Mouse (Mus musculus) embryonic facial prominence, embryonic 12.5 days (tissue): ENCODE measurements at regions not wholly inside any gene's neighbourhood (a gene's known extent, or its start where the extent isn't known, plus 50 kb on each side); places are given as distances from the start of the nearest gene placed in this dataset.

Source experiments
- ATAC-seq: fragments of 200-750 bp; cut with Nextera tagmentation; 2 replicates; pipeline ENCODE4 v1.8.0; 2017; ENCODE audit not compliant: insufficient number of reproducible peaks, insufficient read depth, low FRiP score, low TSS enrichment
- H3K27ac ChIP-seq: fragments of 300-500 bp; sonication (generic); 2 replicates; pipeline ENCODE4 v1.5.1; 2016; ENCODE audit warnings: mild to moderate bottlenecking
- H3K27me3 ChIP-seq: fragments of 300-500 bp; sonication (generic); 2 replicates; pipeline ENCODE4 v1.6.1; 2016; ENCODE audit warnings: mild to moderate bottlenecking, moderate library complexity
- H3K36me3 ChIP-seq: fragments of 300-500 bp; sonication (generic); 2 replicates; pipeline ENCODE4 v1.6.1; 2016; ENCODE audit warnings: mild to moderate bottlenecking
- H3K4me1 ChIP-seq: fragments of 300-500 bp; sonication (generic); 2 replicates; pipeline ENCODE4 v1.6.1; 2016
- H3K4me2 ChIP-seq: fragments of 300-500 bp; sonication (generic); replicated peaks from 2 replicates; pipeline ENCODE4 v1.6.1; 2016; ENCODE audit warnings: mild to moderate bottlenecking, moderate library complexity
- H3K4me3 ChIP-seq: fragments of 300-500 bp; sonication (generic); 2 replicates; pipeline ENCODE4 v1.5.1; 2016; ENCODE audit warnings: mild to moderate bottlenecking
- H3K9ac ChIP-seq: fragments of 300-500 bp; sonication (generic); 2 replicates; pipeline ENCODE4 v1.6.1; 2016; ENCODE audit warnings: mild to moderate bottlenecking, moderate library complexity
- H3K9me3 ChIP-seq: fragments of 300-500 bp; sonication (generic); 2 replicates; pipeline ENCODE4 v1.6.1; 2016; ENCODE audit warnings: mild to moderate bottlenecking, moderate library complexity
- WGBS: fragments of 180-500 bp; shearing (Covaris S2); methylation state at CpG from one replicate; pipeline ENCODE4 v1.1.7; 2016; 5-methylcytosine and 5-hydroxymethylcytosine counted together

GRCm38 (mm10) chr4:31648631-31649368, 315.1 kb upstream of the Map3k7 start:
- Histone ChIP-seq H3K27me3 (no peaks in the 10 kb centered on the region), H3K9me3 (no peaks in the 10 kb centered on the region), H3K4me3 (no peak overlapping the region), H3K27ac (no peak overlapping the region), H3K4me1 (no peaks in the 10 kb centered on the region), H3K36me3 (no peaks in the 10 kb centered on the region), H3K4me2 (no peak overlapping the region), H3K9ac (no peak overlapping the region)
- 84% methylated on average over 8 of the region's 8 CpGs for WGBS
- ATAC-seq, result no peak

- Histone ChIP-seq H3K4me1 (no peaks in the 10 kb centered on the region), H3K27ac (no peak overlapping the region), H3K4me3 (no peak overlapping the region), H3K9me3 (no peaks in the 10 kb centered on the region), H3K4me2 (no peak overlapping the region), H3K9ac (no peak overlapping the region), H3K36me3 (no peaks in the 10 kb centered on the region), H3K27me3 (no peaks in the 10 kb centered on the region)
- 73% methylated on average over 11 of the region's 11 CpGs for WGBS
- no peak for ATAC-seq
Measured at GRCm38 (mm10) chr4:31655364-31656106, 308.4 kb upstream of the Map3k7 start.

- no peak overlapping the region for H3K4me3 ChIP-seq
- no peak overlapping the region for H3K9ac ChIP-seq
- H3K27ac ChIP-seq, result no peak overlapping the region
- no peak overlapping the region for H3K4me2 ChIP-seq
- H3K9me3 ChIP-seq, result no peaks in the 10 kb centered on the region
- WGBS, result 92% methylated on average over 8 of the region's 8 CpGs
- no peaks in the 10 kb centered on the region for H3K36me3 ChIP-seq
- H3K27me3 ChIP-seq, result no peaks in the 10 kb centered on the region
- H3K4me1 ChIP-seq, result no peaks in the 10 kb centered on the region
- no peak for ATAC-seq
Measured at GRCm38 (mm10) chr4:31656111-31656510, 307.8 kb upstream of the Map3k7 start.

GRCm38 (mm10) chr4:31658820-31659219, 305.1 kb upstream of the Map3k7 start:
- no peaks in the 10 kb centered on the region for H3K4me1 ChIP-seq
- H3K4me2 ChIP-seq, result no peak overlapping the region
- no peaks in the 10 kb centered on the region for H3K27me3 ChIP-seq
- H3K4me3 ChIP-seq, result no peak overlapping the region
- no peaks in the 10 kb centered on the region for H3K9me3 ChIP-seq
- no peak overlapping the region for H3K27ac ChIP-seq
- WGBS, result 72% methylated on average over 5 of the region's 5 CpGs
- no peaks in the 10 kb centered on the region for H3K36me3 ChIP-seq
- ATAC-seq, result no peak
- no peak overlapping the region for H3K9ac ChIP-seq

GRCm38 (mm10) chr4:31660896-31661295, 303.0 kb upstream of the Map3k7 start:
- Histone ChIP-seq H3K4me2 (no peak overlapping the region), H3K9ac (no peak overlapping the region), H3K27me3 (no peaks in the 10 kb centered on the region), H3K4me3 (no peak overlapping the region), H3K4me1 (no peaks in the 10 kb centered on the region), H3K27ac (no peak overlapping the region), H3K9me3 (no peaks in the 10 kb centered on the region), H3K36me3 (no peaks in the 10 kb centered on the region)
- WGBS, result 21% methylated on average over 4 of the region's 4 CpGs
- no peak for ATAC-seq

GRCm38 (mm10) chr4:31671530-31672170, 292.2 kb upstream of the Map3k7 start:
- Histone ChIP-seq H3K27ac (no peak overlapping the region), H3K4me1 (no peaks in the 10 kb centered on the region), H3K36me3 (no peaks in the 10 kb centered on the region), H3K9ac (no peak overlapping the region), H3K4me3 (no peak overlapping the region), H3K27me3 (no peaks in the 10 kb centered on the region), H3K9me3 (no peaks in the 10 kb centered on the region), H3K4me2 (no peak overlapping the region)
- no peak for ATAC-seq
- 72% methylated on average over 6 of the region's 6 CpGs for WGBS

- Histone ChIP-seq H3K27ac (no peak overlapping the region), H3K9ac (no peak overlapping the region), H3K9me3 (no peaks in the 10 kb centered on the region), H3K36me3 (no peaks in the 10 kb centered on the region), H3K4me1 (no peaks in the 10 kb centered on the region), H3K4me3 (no peak overlapping the region), H3K27me3 (no peaks in the 10 kb centered on the region), H3K4me2 (no peak overlapping the region)
- WGBS, result 77% methylated on average over 9 of the region's 9 CpGs
- ATAC-seq, result no peak
Measured at GRCm38 (mm10) chr4:31672171-31672841, 291.6 kb upstream of the Map3k7 start.

DNA sequence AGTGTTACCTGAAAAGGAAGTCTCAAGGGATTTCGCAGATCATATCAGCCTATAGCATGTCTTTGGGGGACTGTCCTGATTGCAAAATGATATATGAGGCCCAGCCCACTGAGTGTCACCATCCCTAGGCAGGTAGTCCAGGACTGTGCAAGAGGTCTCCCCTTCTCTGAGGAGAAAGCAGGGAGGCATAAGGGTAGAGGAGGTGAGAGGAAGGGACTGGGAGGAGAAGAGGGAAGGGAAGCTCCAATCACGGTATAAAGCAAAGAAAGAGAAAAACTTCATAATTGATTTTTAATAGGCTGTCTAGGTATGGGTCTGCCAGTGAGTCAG, 291.1 kb upstream of the Map3k7 start:
- Histone ChIP-seq H3K4me3 (no peak overlapping the region), H3K9ac (no peak overlapping the region), H3K9me3 (no peaks in the 10 kb centered on the region), H3K4me1 (no peaks in the 10 kb centered on the region), H3K36me3 (no peaks in the 10 kb centered on the region), H3K4me2 (no peak overlapping the region), H3K27me3 (no peaks in the 10 kb centered on the region), H3K27ac (no peak overlapping the region)
- no peak for ATAC-seq
- 84% methylated on average over 2 of the region's 2 CpGs for WGBS

GRCm38 (mm10) chr4:31679007-31679590, 284.8 kb upstream of the Map3k7 start:
- no peak for ATAC-seq
- no peak overlapping the region for H3K27ac ChIP-seq
- H3K4me1 ChIP-seq, result no peaks in the 10 kb centered on the region

GRCm38 (mm10) chr4:31680958-31681357, 282.9 kb upstream of the Map3k7 start:
- no peak for ATAC-seq
- no peak overlapping the region for H3K4me3 ChIP-seq
- no peak overlapping the region for H3K9ac ChIP-seq
- H3K27ac ChIP-seq, result no peak overlapping the region
- no peak overlapping the region for H3K4me2 ChIP-seq
- H3K4me1 ChIP-seq, result no peaks in the 10 kb centered on the region
- no peaks in the 10 kb centered on the region for H3K36me3 ChIP-seq
- WGBS, result 80% methylated on average over 2 of the region's 2 CpGs
- H3K9me3 ChIP-seq, result no peaks in the 10 kb centered on the region
- no peaks in the 10 kb centered on the region for H3K27me3 ChIP-seq

More at GRCm38 (mm10) chr4:31679007-31679590, 284.8 kb upstream of the Map3k7 start:
- no peaks in the 10 kb centered on the region for H3K9me3 ChIP-seq
- no peak overlapping the region for H3K4me2 ChIP-seq
- no peak overlapping the region for H3K9ac ChIP-seq
- no peaks in the 10 kb centered on the region for H3K36me3 ChIP-seq
- WGBS, result 80% methylated on average over 13 of the region's 13 CpGs
- H3K4me3 ChIP-seq, result no peak overlapping the region
- no peaks in the 10 kb centered on the region for H3K27me3 ChIP-seq

DNA sequence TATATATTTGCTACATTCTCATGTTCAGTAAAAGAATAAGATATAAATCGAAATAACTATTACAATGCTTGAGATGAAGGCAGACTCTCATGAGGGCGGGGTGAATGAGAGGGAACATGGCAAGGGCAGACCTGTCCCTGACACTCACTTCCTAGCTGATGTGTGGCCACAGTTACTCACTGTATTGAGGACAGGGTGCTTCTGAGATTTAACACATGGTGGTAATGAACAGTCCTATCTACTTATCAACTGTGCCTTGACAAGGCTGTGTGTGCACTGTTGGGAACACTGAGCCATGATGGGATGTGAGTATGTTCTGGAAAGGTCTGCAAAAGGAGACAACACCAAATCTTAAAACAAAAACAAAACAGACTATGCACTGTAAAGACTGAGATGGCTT, 274.8 kb upstream of the Map3k7 start:
- WGBS, result 91% methylated on average over 2 of the region's 2 CpGs
- Histone ChIP-seq H3K27me3 (no peaks in the 10 kb centered on the region), H3K9me3 (no peaks in the 10 kb centered on the region), H3K9ac (no peak overlapping the region), H3K4me3 (no peak overlapping the region), H3K4me2 (no peak overlapping the region), H3K36me3 (no peaks in the 10 kb centered on the region), H3K4me1 (no peaks in the 10 kb centered on the region), H3K27ac (no peak overlapping the region)
- no peak for ATAC-seq
